Mouse (Mus musculus) layer of hippocampus, adult 2 months (tissue): ENCODE measurements around the gene Psap. TPM values are rescaled to one million over a fixed set of nuclear protein-coding genes. Genes with fewer than 3 reads are reported as not detected.

Experiments
- DNase-seq, 2 experiments: peaks; one replicate each; pipeline ENCODE4 v3.0.0; 2022; ENCODE audit warnings: low spot score in 2 of 2
- H3K27ac ChIP-seq: fragments of 200-600 bp; 2 replicates; pipeline ENCODE4 v1.8.1; 2022
- H3K4me3 ChIP-seq: fragments of 200-600 bp; 2 replicates; pipeline ENCODE4 v1.8.1; 2022; ENCODE audit warnings: mild to moderate bottlenecking
- CTCF ChIP-seq: fragments of 200-600 bp; conservative IDR thresholded peaks from 2 replicates; pipeline ENCODE4 v1.8.1; 2022; ENCODE audit warnings: antibody characterized with exemption, mild to moderate bottlenecking, moderate library complexity
- total RNA-seq, 2 experiments: library from RNA; stranded (reverse); gene quantifications; 2 replicates each; pipeline ENCODE4 v1.2.3; 2021

Gene Psap
- total RNA-seq, 2 experiments from 2014 or later = 1,331 to 1,399 TPM

GRCm38 (mm10) chr10:60250426-60250965 is 26.9 kb upstream of the Psap start:
- H3K4me3 ChIP-seq = no peak overlapping the region
- no peak for TF ChIP-seq CTCF
- no peak overlapping the region for H3K27ac ChIP-seq
- no peak for DNase-seq

- TF ChIP-seq CTCF = no peak
- no peak for DNase-seq
- H3K4me3 ChIP-seq = no peak overlapping the region
Measured at GRCm38 (mm10) chr10:60252187-60252586, 25.2 kb upstream of the Psap start.

GRCm38 (mm10) chr10:60252606-60253005 is 24.8 kb upstream of the Psap start:
- Histone ChIP-seq H3K27ac (no peak overlapping the region), H3K4me3 (no peak overlapping the region)
- no peak for DNase-seq
- no peak for TF ChIP-seq CTCF

More at GRCm38 (mm10) chr10:60252187-60252586, 25.2 kb upstream of the Psap start:
- no peak overlapping the region for H3K27ac ChIP-seq

- DNase-seq = no peak
- Histone ChIP-seq H3K4me3 (no peak overlapping the region), H3K27ac (no peak overlapping the region)
- no peak for TF ChIP-seq CTCF
Measured at GRCm38 (mm10) chr10:60256088-60256487, 21.3 kb upstream of the Psap start.

GRCm38 (mm10) chr10:60257261-60257825 is 20.1 kb upstream of the Psap start:
- Histone ChIP-seq H3K4me3 (no peak overlapping the region), H3K27ac (no peak overlapping the region)
- no peak for DNase-seq
- TF ChIP-seq CTCF = no peak

GRCm38 (mm10) chr10:60260557-60261294 is 16.7 kb upstream of the Psap start:
- no peak overlapping the region for H3K4me3 ChIP-seq
- TF ChIP-seq CTCF = no peak
- no peak overlapping the region for H3K27ac ChIP-seq
- no peak for DNase-seq

- H3K27ac ChIP-seq = no peak overlapping the region
- no peak overlapping the region for H3K4me3 ChIP-seq
- no peak for DNase-seq
- no peak for TF ChIP-seq CTCF
Measured at GRCm38 (mm10) chr10:60261530-60261929, 15.9 kb upstream of the Psap start.

- Histone ChIP-seq H3K27ac (peak overlapping the region; percentile 59), H3K4me3 (no peak overlapping the region)
- TF ChIP-seq CTCF = no peak
- DNase-seq = peak; percentile 76 to 81
Measured at GRCm38 (mm10) chr10:60262386-60262785, 15.0 kb upstream of the Psap start.

- no peak for DNase-seq
- Histone ChIP-seq H3K27ac (no peak overlapping the region), H3K4me3 (no peak overlapping the region)
- no peak for TF ChIP-seq CTCF
Measured at GRCm38 (mm10) chr10:60263351-60263750, 14.1 kb upstream of the Psap start.

GRCm38 (mm10) chr10:60265252-60265651 is 12.2 kb upstream of the Psap start:
- no peak overlapping the region for H3K4me3 ChIP-seq
- DNase-seq = no peak
- no peak for TF ChIP-seq CTCF
- peak overlapping the region; percentile 46; the same call in 1 of the 2 replicates for H3K27ac ChIP-seq

- TF ChIP-seq CTCF = no peak
Measured at GRCm38 (mm10) chr10:60266842-60267401, 10.5 kb upstream of the Psap start.

GRCm38 (mm10) chr10:60268738-60269137 is 8.7 kb upstream of the Psap start:
- DNase-seq = no peak
- no peak overlapping the region for H3K27ac ChIP-seq
- TF ChIP-seq CTCF = no peak
- no peak overlapping the region for H3K4me3 ChIP-seq

More at GRCm38 (mm10) chr10:60266842-60267401, 10.5 kb upstream of the Psap start:
- DNase-seq = no peak
- no peak overlapping the region for H3K4me3 ChIP-seq
- no peak overlapping the region for H3K27ac ChIP-seq
